In the genomic region with DNA sequence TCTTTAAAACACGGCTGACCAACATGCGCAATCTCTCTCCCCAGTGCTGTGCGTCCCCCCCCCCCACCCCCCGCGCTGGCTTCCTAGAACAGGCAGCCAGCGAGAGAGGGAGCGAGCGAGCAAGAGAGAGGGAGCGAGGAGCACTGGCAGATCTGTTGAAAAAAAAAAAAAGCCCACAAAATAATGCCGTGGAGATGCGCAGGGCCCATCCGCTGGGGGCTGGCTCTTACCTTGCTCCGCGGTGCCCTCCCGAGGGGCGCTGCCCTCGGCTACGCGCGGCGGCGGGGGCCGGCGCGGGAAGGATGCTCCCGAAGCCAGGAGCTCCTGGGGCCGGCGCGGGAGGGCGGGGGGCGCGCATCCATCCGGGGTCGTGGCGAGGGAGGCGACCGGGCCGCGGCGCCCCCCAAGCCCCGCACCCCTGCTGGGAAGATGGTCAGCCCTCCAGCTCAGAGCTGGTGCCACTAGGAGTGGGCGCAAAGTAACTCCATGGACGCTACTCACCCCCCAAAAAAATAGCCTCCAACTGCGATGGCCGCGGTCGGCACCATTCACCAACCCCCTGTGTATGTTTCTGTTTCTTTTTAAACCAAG, we compare ENCODE assay signal across 8 mouse cellular contexts. TPM values are rescaled to one million over a fixed set of nuclear protein-coding genes. Genes with fewer than 3 reads are reported as not detected.
DNase-seq lines count a peak whose midpoint lies in the region; ATAC-seq lines count a peak whose summit lies in the region.

Jade2 (minus strand) TSS at position 573 of the 591 bp plus-strand sequence.

- peak within 1 kb of the TSS; percentile 72 for H3K4me3 ChIP-seq in forebrain, embryonic 10.5 days
- peak within 1 kb of the TSS; percentile 77 for H3K4me3 ChIP-seq in heart, embryonic 15.5 days
- peak within 1 kb of the TSS; percentile 78 for H3K4me3 ChIP-seq in liver, embryonic 13.5 days (replicated peaks)
- peak within 1 kb of the TSS; percentile 62 for H3K4me3 ChIP-seq in stomach, embryonic 14.5 days (ENCODE audit: low read depth, low read length)

- peak within 1 kb of the TSS; percentile 67 for H3K9ac ChIP-seq in heart, embryonic 15.5 days
- H3K9ac ChIP-seq in liver, embryonic 13.5 days, result peak within 1 kb of the TSS; percentile 80
- H3K9ac ChIP-seq in stomach, embryonic 14.5 days (replicated peaks; ENCODE audit: low read depth, low read length), result peak within 1 kb of the TSS; percentile 64

- H3K27me3 ChIP-seq in forebrain, embryonic 10.5 days (ENCODE audit: poor library complexity, severe bottlenecking), result peaks cover 62% of the 10 kb centered on the region
- no peaks in the 10 kb centered on the region for H3K27me3 ChIP-seq in heart, embryonic 15.5 days
- H3K27me3 ChIP-seq in liver, embryonic 13.5 days, result peaks cover 50% of the 10 kb centered on the region
- no peaks in the 10 kb centered on the region for H3K27me3 ChIP-seq in stomach, embryonic 14.5 days (ENCODE audit: control insufficient read depth, insufficient read depth, low read length)

- no peaks in the 10 kb centered on the region for H3K36me3 ChIP-seq in forebrain, embryonic 10.5 days (replicated peaks)
- no peaks in the 10 kb centered on the region for H3K36me3 ChIP-seq in heart, embryonic 15.5 days
- H3K36me3 ChIP-seq in liver, embryonic 13.5 days, result no peaks in the 10 kb centered on the region
- no peaks in the 10 kb centered on the region for H3K36me3 ChIP-seq in stomach, embryonic 14.5 days (ENCODE audit: control insufficient read depth, insufficient read depth, low read length)

- ATAC-seq in heart, embryonic 15.5 days (replicated peaks; ENCODE audit: insufficient number of reproducible peaks, insufficient read depth, low FRiP score, low read depth), result no peak
- ATAC-seq in liver, embryonic 13.5 days (ENCODE audit: low read depth), result peak; percentile 19; the same call in 1 of the 2 replicates
- ATAC-seq in stomach, embryonic 14.5 days (ENCODE audit: insufficient number of reproducible peaks, insufficient read depth, low FRiP score, low read depth), result no peak

- H3K4me1 ChIP-seq in forebrain, embryonic 10.5 days, result peaks cover 58% of the 10 kb centered on the region
- peaks cover 25% of the 10 kb centered on the region for H3K4me1 ChIP-seq in heart, embryonic 15.5 days (replicated peaks)
- peaks cover 40% of the 10 kb centered on the region for H3K4me1 ChIP-seq in liver, embryonic 13.5 days (replicated peaks)
- peaks cover 6% of the 10 kb centered on the region; the same call in 1 of the 2 replicates for H3K4me1 ChIP-seq in stomach, embryonic 14.5 days (ENCODE audit: control insufficient read depth, insufficient read depth, low read length)

- peak; percentile 79 for DNase-seq in A20 (ENCODE audit: low read depth, low spot score)
- peak; percentile 75 for DNase-seq in adrenal gland, postnatal 14 days
- DNase-seq in forebrain, embryonic 10.5 days (ENCODE audit: extremely low spot score, low spot score), result peak; percentile 60
- DNase-seq in kidney, postnatal 10 days, result peak; percentile 66
- no peak for DNase-seq in liver, embryonic 13.5 days
- peak; percentile 59 to 65 for DNase-seq in natural killer cell, adult 2 months (ENCODE audit: low spot score in 2 of 2)

- WGBS in forebrain, embryonic 10.5 days, result under 1% methylated on average over 46 of the region's 47 CpGs
- under 1% methylated on average over 43 of the region's 47 CpGs for WGBS in heart, embryonic 15.5 days
- 2% methylated on average over 44 of the region's 47 CpGs for WGBS in liver, embryonic 13.5 days (ENCODE audit: insufficient replicate concordance)
- 0% methylated on average over 42 of the region's 47 CpGs for WGBS in stomach, embryonic 14.5 days

- peak within 1 kb of the TSS; percentile 99 for H3K4me2 ChIP-seq in heart, embryonic 15.5 days
- peak within 1 kb of the TSS; percentile 98 for H3K4me2 ChIP-seq in liver, embryonic 13.5 days
- peak within 1 kb of the TSS; percentile 89 for H3K4me2 ChIP-seq in stomach, embryonic 14.5 days (replicated peaks; ENCODE audit: low read depth, low read length)

- H3K27ac ChIP-seq in forebrain, embryonic 10.5 days, result peak within 1 kb of the TSS; percentile 84
- H3K27ac ChIP-seq in heart, embryonic 15.5 days, result peak within 1 kb of the TSS; percentile 83
- peak within 1 kb of the TSS; percentile 73 for H3K27ac ChIP-seq in liver, embryonic 13.5 days
- peak within 1 kb of the TSS; percentile 95 for H3K27ac ChIP-seq in stomach, embryonic 14.5 days (ENCODE audit: low read length)

- no peaks in the 10 kb centered on the region for H3K9me3 ChIP-seq in forebrain, embryonic 10.5 days
- no peaks in the 10 kb centered on the region for H3K9me3 ChIP-seq in heart, embryonic 15.5 days (replicated peaks)
- no peaks in the 10 kb centered on the region for H3K9me3 ChIP-seq in liver, embryonic 13.5 days (replicated peaks)
- no peaks in the 10 kb centered on the region for H3K9me3 ChIP-seq in stomach, embryonic 14.5 days (ENCODE audit: control insufficient read depth, low read depth, low read length)

RNA-seq across cellular contexts. Expression of gene Jade2, which starts in this region (rescaled TPM):
- total RNA-seq in adrenal gland, postnatal 14 days (2021), result 11.9 and 15.1 TPM in 2 replicates
- polyA plus RNA-seq in forebrain, embryonic 10.5 days (2016; fragmentation: Nextera tagmentation; extraction: Ambion mirVana), result 0.57 and 0.64 TPM in 2 replicates
- polyA plus RNA-seq in heart, embryonic 15.5 days (2015; fragmentation: Nextera tagmentation; extraction: Ambion mirVana), result 0.82 and 1.5 TPM in 2 replicates
- 0.55 and 0.61 TPM in 2 replicates for polyA plus RNA-seq in liver, embryonic 13.5 days (2015; fragmentation: Nextera tagmentation; extraction: Ambion mirVana)
- 1.5 and 1.8 TPM in 2 replicates for polyA plus RNA-seq in stomach, embryonic 14.5 days (2014; fragmentation: Nextera tagmentation; extraction: Ambion mirVana)

Comparison
In these comparisons a context has a peak if more than half of its experiments do, and no peak if none do; other contexts are left out.
1. Peak in DNase-seq, H3K4me3 ChIP-seq and H3K27ac ChIP-seq in forebrain, embryonic 10.5 days; RNA of the gene not detected or under 1 TPM.
2. Peak in ATAC-seq, H3K4me3 ChIP-seq, H3K27ac ChIP-seq, H3K9ac ChIP-seq and H3K4me2 ChIP-seq in liver, embryonic 13.5 days; RNA of the gene not detected or under 1 TPM.